Mouse (Mus musculus) cerebellum, adult 2 months (tissue): ENCODE measurements around the gene Ccr3.

Experiments
- CTCF ChIP-seq: fragments of 200-500 bp; IDR thresholded peaks from 2 replicates; pipeline ENCODE4 v1.5.1; 2011; ENCODE audit warnings: low read depth, mild to moderate bottlenecking, control low read depth, low read length, moderate library complexity, borderline replicate concordance; ENCODE audit not compliant: insufficient read depth
- POLR2A ChIP-seq: fragments of 200-500 bp; IDR thresholded peaks from 2 replicates; pipeline ENCODE4 v1.6.1; 2011; ENCODE audit warnings: low read length, control low read depth, borderline replicate concordance; ENCODE audit not compliant: insufficient read depth

GRCm38 (mm10) chr9:123982720-123983119 is 39.1 kb upstream of the Ccr3 start:
- TF ChIP-seq CTCF (no peak), POLR2A (no peak)
